Mouse (Mus musculus): ENCODE measurements around the gene Polr3a. TPM values are rescaled to one million over a fixed set of nuclear protein-coding genes. Genes with fewer than 3 reads are reported as not detected.

The Polr3a gene
- polyA plus RNA-seq (2012), result 0.12 and 0.14 TPM in 2 replicates

GRCm38 (mm10) chr14:24486773-24487227 lies at the start of gene Polr3a, which contains the start of gene Rps24:
Polr3a (minus strand) TSS chr14:24487058.
Rps24 (plus strand) TSS chr14:24487125.
- peaks cover 30% of the 10 kb centered on the region for H3K4me1 ChIP-seq (ENCODE audit: control insufficient read depth)
- H3K27me3 ChIP-seq (ENCODE audit: control insufficient read depth), result no peaks in the 10 kb centered on the region
- no peaks in the 10 kb centered on the region for H3K9me3 ChIP-seq (ENCODE audit: control insufficient read depth, low read length)
- TF ChIP-seq GATA1 (IDR thresholded peaks at IDR 0.05; ENCODE audit: low read length) (no peak), TAL1 (IDR thresholded peaks at IDR 0.05; ENCODE audit: low read length) (no peak)
- H3K4me3 ChIP-seq (replicated peaks), result peak within 1 kb of the TSS; percentile 76
- H3K36me3 ChIP-seq (ENCODE audit: control insufficient read depth), result peaks cover 31% of the 10 kb centered on the region

- Histone ChIP-seq H3K36me3 (ENCODE audit: control insufficient read depth) (no peaks in the 10 kb centered on the region), H3K9me3 (ENCODE audit: control insufficient read depth, low read length) (no peaks in the 10 kb centered on the region), H3K4me1 (ENCODE audit: control insufficient read depth) (no peaks in the 10 kb centered on the region), H3K27me3 (ENCODE audit: control insufficient read depth) (no peaks in the 10 kb centered on the region), H3K4me3 (replicated peaks) (no peak overlapping the region)
- TF ChIP-seq TAL1 (IDR thresholded peaks at IDR 0.05; ENCODE audit: low read length) (no peak), GATA1 (IDR thresholded peaks at IDR 0.05; ENCODE audit: low read length) (no peak)
These were observed 48.1 kb upstream of the Polr3a start for GRCm38 (mm10) chr14:24534865-24535545.

GRCm38 (mm10) chr14:24530228-24530627 lies 43.4 kb upstream of the Polr3a start:
- H3K27me3 ChIP-seq (ENCODE audit: control insufficient read depth), result no peaks in the 10 kb centered on the region
- no peaks in the 10 kb centered on the region for H3K9me3 ChIP-seq (ENCODE audit: control insufficient read depth, low read length)
- H3K4me1 ChIP-seq (ENCODE audit: control insufficient read depth), result no peaks in the 10 kb centered on the region
- H3K4me3 ChIP-seq (replicated peaks), result no peak overlapping the region
- no peaks in the 10 kb centered on the region for H3K36me3 ChIP-seq (ENCODE audit: control insufficient read depth)
- TF ChIP-seq TAL1 (IDR thresholded peaks at IDR 0.05; ENCODE audit: low read length), result no peak
- TF ChIP-seq GATA1 (IDR thresholded peaks at IDR 0.05; ENCODE audit: low read length), result no peak

GRCm38 (mm10) chr14:24526440-24526839 lies 39.6 kb upstream of the Polr3a start:
- TF ChIP-seq GATA1 (IDR thresholded peaks at IDR 0.05; ENCODE audit: low read length) (no peak), TAL1 (IDR thresholded peaks at IDR 0.05; ENCODE audit: low read length) (no peak)
- Histone ChIP-seq H3K4me1 (ENCODE audit: control insufficient read depth) (no peaks in the 10 kb centered on the region), H3K27me3 (ENCODE audit: control insufficient read depth) (no peaks in the 10 kb centered on the region), H3K4me3 (replicated peaks) (no peak overlapping the region), H3K36me3 (ENCODE audit: control insufficient read depth) (no peaks in the 10 kb centered on the region), H3K9me3 (ENCODE audit: control insufficient read depth, low read length) (no peaks in the 10 kb centered on the region)

GRCm38 (mm10) chr14:24525677-24526415 lies 39.0 kb upstream of the Polr3a start:
- H3K4me1 ChIP-seq (ENCODE audit: control insufficient read depth), result no peaks in the 10 kb centered on the region
- H3K36me3 ChIP-seq (ENCODE audit: control insufficient read depth), result no peaks in the 10 kb centered on the region
- TF ChIP-seq GATA1 (IDR thresholded peaks at IDR 0.05; ENCODE audit: low read length), result no peak
- TF ChIP-seq TAL1 (IDR thresholded peaks at IDR 0.05; ENCODE audit: low read length), result no peak
- no peak overlapping the region for H3K4me3 ChIP-seq (replicated peaks)
- H3K27me3 ChIP-seq (ENCODE audit: control insufficient read depth), result no peaks in the 10 kb centered on the region
- no peaks in the 10 kb centered on the region for H3K9me3 ChIP-seq (ENCODE audit: control insufficient read depth, low read length)

GRCm38 (mm10) chr14:24525137-24525536 lies 38.3 kb upstream of the Polr3a start:
- TF ChIP-seq TAL1 (IDR thresholded peaks at IDR 0.05; ENCODE audit: low read length), result no peak
- TF ChIP-seq GATA1 (IDR thresholded peaks at IDR 0.05; ENCODE audit: low read length), result no peak
- H3K36me3 ChIP-seq (ENCODE audit: control insufficient read depth), result no peaks in the 10 kb centered on the region
- no peaks in the 10 kb centered on the region for H3K4me1 ChIP-seq (ENCODE audit: control insufficient read depth)
- H3K4me3 ChIP-seq (replicated peaks), result no peak overlapping the region
- H3K9me3 ChIP-seq (ENCODE audit: control insufficient read depth, low read length), result no peaks in the 10 kb centered on the region
- no peaks in the 10 kb centered on the region for H3K27me3 ChIP-seq (ENCODE audit: control insufficient read depth)

GRCm38 (mm10) chr14:24521597-24521996 lies 34.7 kb upstream of the Polr3a start:
- Histone ChIP-seq H3K9me3 (ENCODE audit: control insufficient read depth, low read length) (no peaks in the 10 kb centered on the region), H3K36me3 (ENCODE audit: control insufficient read depth) (no peaks in the 10 kb centered on the region), H3K4me3 (replicated peaks) (no peak overlapping the region), H3K27me3 (ENCODE audit: control insufficient read depth) (no peaks in the 10 kb centered on the region), H3K4me1 (ENCODE audit: control insufficient read depth) (no peaks in the 10 kb centered on the region)
- TF ChIP-seq GATA1 (IDR thresholded peaks at IDR 0.05; ENCODE audit: low read length), result no peak
- no peak for TF ChIP-seq TAL1 (IDR thresholded peaks at IDR 0.05; ENCODE audit: low read length)

GRCm38 (mm10) chr14:24512527-24513161 lies 25.8 kb upstream of the Polr3a start:
- no peak for TF ChIP-seq TAL1 (IDR thresholded peaks at IDR 0.05; ENCODE audit: low read length)
- TF ChIP-seq GATA1 (IDR thresholded peaks at IDR 0.05; ENCODE audit: low read length), result no peak

GRCm38 (mm10) chr14:24510679-24511078 lies 23.8 kb upstream of the Polr3a start:
- Histone ChIP-seq H3K27me3 (ENCODE audit: control insufficient read depth) (peaks cover 28% of the 10 kb centered on the region), H3K4me1 (ENCODE audit: control insufficient read depth) (no peaks in the 10 kb centered on the region), H3K9me3 (ENCODE audit: control insufficient read depth, low read length) (peaks cover 3% of the 10 kb centered on the region), H3K4me3 (replicated peaks) (no peak overlapping the region), H3K36me3 (ENCODE audit: control insufficient read depth) (no peaks in the 10 kb centered on the region)
- TF ChIP-seq TAL1 (IDR thresholded peaks at IDR 0.05; ENCODE audit: low read length) (no peak), GATA1 (IDR thresholded peaks at IDR 0.05; ENCODE audit: low read length) (no peak)

More at GRCm38 (mm10) chr14:24512527-24513161, 25.8 kb upstream of the Polr3a start:
- no peak overlapping the region for H3K4me3 ChIP-seq (replicated peaks)
- peaks cover 16% of the 10 kb centered on the region for H3K27me3 ChIP-seq (ENCODE audit: control insufficient read depth)
- H3K9me3 ChIP-seq (ENCODE audit: control insufficient read depth, low read length), result peaks cover 3% of the 10 kb centered on the region
- no peaks in the 10 kb centered on the region for H3K36me3 ChIP-seq (ENCODE audit: control insufficient read depth)
- H3K4me1 ChIP-seq (ENCODE audit: control insufficient read depth), result no peaks in the 10 kb centered on the region

All from erythroblast, embryonic 14.5 days (primary cell).